Mouse (Mus musculus) urinary bladder, adult 2 months (tissue): ENCODE results near the gene Rnf44. TPM values are rescaled to one million over a fixed set of nuclear protein-coding genes. Genes with fewer than 3 reads are reported as not detected.

Experiments used
- DNase-seq: peaks from one replicate; pipeline ENCODE4 v3.0.0; 2022; ENCODE audit warnings: low spot score
- polyA plus RNA-seq: library from polyadenylated mRNA; depleted of rRNA; stranded (reverse); fragments of >200 nt; gene quantifications from 2 replicates; pipeline ENCODE4 v1.2.3, GENCODE M21; 2012

Gene Rnf44
- polyA plus RNA-seq, 1 experiment: 69.3 TPM

- DNase-seq: peak; percentile 64
Observed at GRCm38 (mm10) chr13:54687096-54687495, 6.6 kb downstream of the Rnf44 start.

- DNase-seq: no peak
Observed at GRCm38 (mm10) chr13:54686139-54687053, 7.3 kb downstream of the Rnf44 start.

GRCm38 (mm10) chr13:54685174-54685573, 8.5 kb downstream of the Rnf44 start:
- DNase-seq: no peak

DNA sequence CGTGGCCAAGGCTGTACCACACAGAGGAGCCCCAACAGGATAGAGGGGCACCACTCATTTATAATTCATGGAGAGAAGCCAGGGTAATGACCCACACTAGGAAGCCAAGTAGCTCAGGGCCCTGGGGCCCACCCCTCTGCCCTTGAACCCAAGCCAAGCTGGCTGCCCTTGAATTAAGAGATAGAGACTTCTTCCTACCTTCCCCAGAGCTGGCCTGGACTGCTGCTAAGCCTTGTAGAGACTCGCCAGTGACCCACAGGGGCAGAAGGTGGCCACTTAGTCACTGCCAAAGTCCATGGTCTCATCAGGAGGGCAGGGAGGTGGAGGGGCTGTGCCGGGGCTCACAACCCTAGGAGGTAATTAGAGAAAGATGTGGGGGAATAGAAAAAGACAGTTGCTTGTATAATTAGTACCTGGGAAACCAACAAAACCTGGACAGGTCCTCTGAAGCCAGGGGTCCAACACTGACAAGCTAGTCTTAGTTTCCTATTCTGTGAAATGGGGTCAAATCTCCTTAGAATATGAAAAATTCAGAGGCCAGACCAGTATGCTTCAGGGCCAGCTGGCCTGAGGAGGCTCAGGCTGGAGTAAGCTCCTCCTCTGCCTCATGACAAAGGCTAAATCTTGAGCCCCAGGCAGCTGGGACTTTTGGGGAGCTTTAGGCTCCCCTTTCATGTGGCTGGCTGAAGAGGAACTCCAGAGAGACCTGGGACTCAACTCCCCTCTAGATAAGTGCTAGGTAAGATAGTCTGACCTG, 9.4 kb downstream of the Rnf44 start:
- DNase-seq: no peak

DNA sequence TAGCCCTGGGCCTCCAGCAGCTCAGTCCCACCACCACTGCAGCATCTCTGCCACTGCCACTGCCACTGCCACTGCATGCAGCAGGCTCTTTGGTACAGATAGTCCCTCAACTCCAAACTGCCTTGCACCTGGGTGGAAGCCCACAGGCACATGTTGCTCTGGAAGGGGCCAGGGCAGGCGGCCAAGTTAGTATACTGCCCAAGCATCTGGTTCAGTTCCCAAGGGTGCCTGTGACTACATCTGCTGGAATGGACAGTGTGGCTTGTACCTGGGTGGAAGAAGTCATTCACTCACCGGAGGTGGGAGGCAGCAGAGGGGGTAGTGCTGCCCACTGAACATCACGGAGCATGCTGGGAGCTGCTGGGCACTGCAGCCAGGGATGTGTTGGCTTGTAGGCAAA, 10.4 kb downstream of the Rnf44 start:
- DNase-seq: no peak

- DNase-seq: no peak
Observed at GRCm38 (mm10) chr13:54681291-54681690, 12.4 kb downstream of the Rnf44 start.

- DNase-seq: no peak
Observed at GRCm38 (mm10) chr13:54680184-54680853, 13.4 kb downstream of the Rnf44 start.

- DNase-seq: no peak
Observed at GRCm38 (mm10) chr13:54678263-54678662, 15.4 kb downstream of the Rnf44 start.

DNA sequence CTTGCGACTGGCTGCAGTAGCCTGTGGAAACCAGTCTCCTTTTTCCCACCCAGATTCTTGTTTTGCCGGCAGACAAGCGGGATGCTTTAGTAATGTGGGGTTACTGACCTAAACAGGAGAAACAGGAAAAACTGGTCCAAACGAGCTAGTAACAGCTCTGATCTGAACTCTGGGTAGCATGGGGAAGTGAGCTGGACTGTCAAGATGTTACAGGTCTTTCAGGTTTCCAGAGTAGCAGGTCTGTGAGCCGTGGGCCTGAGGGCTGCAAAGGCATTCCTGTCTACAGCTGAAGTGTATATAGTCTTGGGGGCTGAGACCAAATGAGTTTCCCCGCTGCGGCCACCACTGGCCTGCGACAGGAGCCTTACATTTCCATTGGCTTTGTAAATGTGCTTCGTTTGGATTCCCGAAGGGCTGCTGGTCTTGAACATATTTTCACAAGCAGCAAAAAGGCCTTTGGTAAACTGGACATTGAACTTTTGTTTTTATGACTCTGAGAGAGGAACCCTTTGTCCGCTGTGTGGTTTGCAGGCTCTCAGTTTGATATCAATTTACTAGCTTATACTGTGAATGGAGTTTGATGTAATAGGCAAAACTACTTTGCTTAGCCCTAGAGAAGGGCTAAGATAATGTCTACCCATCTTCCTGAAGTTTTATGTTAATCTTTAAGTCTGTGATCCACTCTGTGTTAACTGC, 17.7 kb downstream of the Rnf44 start:
- DNase-seq: no peak

DNA sequence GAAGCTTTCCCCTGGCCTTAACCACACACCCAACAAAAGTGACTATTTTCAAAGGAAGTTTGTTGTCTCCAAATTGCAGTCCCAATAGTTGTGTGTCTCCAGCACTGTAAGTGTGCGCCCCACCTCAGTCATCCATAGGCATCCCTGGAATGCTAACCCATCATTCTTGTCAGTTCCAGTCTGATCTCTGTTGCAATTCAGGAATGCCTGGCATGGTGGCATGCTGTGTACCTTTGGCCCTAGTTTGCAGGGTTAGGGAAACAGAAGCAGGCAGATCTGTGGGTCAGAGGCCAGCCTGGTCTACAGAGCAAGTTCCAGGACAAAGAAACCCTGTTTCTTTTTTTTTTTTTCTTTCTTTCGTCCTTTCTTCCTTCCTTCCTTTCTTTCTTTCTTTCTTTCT, 23.2 kb downstream of the Rnf44 start:
- DNase-seq: no peak

- no peak for DNase-seq
Observed at GRCm38 (mm10) chr13:54665062-54665461, 28.6 kb downstream of the Rnf44 start.

- no peak for DNase-seq
Observed at GRCm38 (mm10) chr13:54664509-54664908, 29.2 kb downstream of the Rnf44 start.

DNA sequence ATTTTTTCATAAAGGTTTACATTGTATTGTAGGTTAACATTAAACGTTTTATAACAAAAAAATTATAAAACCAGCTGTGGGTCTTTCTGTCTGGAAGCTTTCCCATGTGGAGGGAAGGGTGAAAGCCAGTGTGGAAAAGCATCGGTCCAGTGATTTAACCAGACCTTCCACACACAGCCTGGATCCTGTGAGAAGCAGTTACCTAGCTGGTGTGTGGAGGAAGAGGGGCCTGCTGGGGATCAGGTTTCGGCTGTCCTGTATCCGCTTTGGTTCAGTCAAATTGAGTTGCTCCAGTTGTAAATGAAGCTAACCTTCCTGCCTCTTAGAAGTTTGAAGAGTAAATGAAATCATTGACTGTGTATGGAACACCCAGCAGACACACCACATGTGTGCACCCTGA, 29.7 kb downstream of the Rnf44 start:
- no peak for DNase-seq

GRCm38 (mm10) chr13:54661358-54661757, 32.3 kb downstream of the Rnf44 start:
- DNase-seq: no peak

DNA sequence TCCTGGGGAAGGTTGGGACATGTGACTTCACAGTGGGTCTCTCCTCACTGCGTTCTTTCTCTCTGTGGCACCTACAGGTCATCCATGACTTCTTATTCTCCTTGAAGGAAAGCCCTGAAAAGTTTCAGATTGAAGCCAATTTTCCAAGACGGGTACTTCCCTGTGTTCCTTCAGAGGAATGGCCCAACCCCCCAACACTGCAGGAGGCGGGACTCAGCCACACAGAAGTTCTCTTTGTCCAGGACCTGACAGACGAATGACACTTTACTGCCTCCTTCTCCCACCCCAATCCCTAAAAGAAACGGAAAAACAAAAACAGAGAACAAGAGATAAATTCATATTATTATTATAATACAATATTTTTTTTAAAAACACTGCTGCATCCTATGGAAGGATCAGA, 32.8 kb downstream of the Rnf44 start:
- DNase-seq: no peak

DNA sequence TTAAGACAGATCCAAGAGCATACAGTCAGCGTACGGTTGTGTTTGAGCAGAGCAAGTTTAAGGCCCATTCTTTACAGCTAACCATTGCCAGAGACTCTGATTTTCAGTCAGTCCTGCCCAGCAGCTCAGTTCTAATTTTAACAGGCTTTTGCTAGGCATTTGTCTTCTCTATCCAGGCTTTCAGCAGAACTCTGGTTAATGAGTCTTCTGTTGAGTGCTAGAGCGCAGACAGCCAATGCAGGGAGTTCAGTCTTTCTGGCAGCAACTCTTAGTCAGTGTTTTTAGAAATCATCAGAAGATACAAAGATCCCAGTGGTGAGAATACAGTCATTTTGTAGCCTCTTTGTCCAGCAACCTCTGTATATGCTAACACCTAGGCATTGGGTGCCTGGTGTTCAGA, 43.2 kb downstream of the Rnf44 start:
- no peak for DNase-seq

- no peak for DNase-seq
Observed at GRCm38 (mm10) chr13:54635011-54635410, 58.7 kb downstream of the Rnf44 start.

GRCm38 (mm10) chr13:54632731-54633277, 60.9 kb downstream of the Rnf44 start:
- DNase-seq: no peak
